Mouse (Mus musculus) cerebellum, adult 2 months (tissue): ENCODE data around the gene Edar.

Experiments
- CTCF ChIP-seq: fragments of 200-500 bp; IDR thresholded peaks from 2 replicates; pipeline ENCODE4 v1.5.1; 2011; ENCODE audit warnings: low read depth, mild to moderate bottlenecking, control low read depth, low read length, moderate library complexity, borderline replicate concordance; ENCODE audit not compliant: insufficient read depth
- POLR2A ChIP-seq: fragments of 200-500 bp; IDR thresholded peaks from 2 replicates; pipeline ENCODE4 v1.6.1; 2011; ENCODE audit warnings: low read length, control low read depth, borderline replicate concordance; ENCODE audit not compliant: insufficient read depth

GRCm38 (mm10) chr10:58700578-58700977 lies 25.1 kb upstream of the Edar start:
- no peak for TF ChIP-seq CTCF
- no peak for TF ChIP-seq POLR2A
